Mouse (Mus musculus) thymus, postnatal 0 days (tissue): ENCODE measurements around the gene Lman1l. TPM values are rescaled to one million over a fixed set of nuclear protein-coding genes. Genes with fewer than 3 reads are reported as not detected.

Experiments
- DNase-seq: peaks from one replicate; pipeline ENCODE4 v3.0.0-alpha.2; 2015; ENCODE audit warnings: low spot score
- polyA plus RNA-seq: library from polyadenylated mRNA; unstranded; fragments of >200 nt; fragmentation: Nextera tagmentation; extraction: Ambion mirVana; gene quantifications from 2 replicates; pipeline ENCODE4 v1.2.1, GENCODE M21; 2015

Gene Lman1l
- polyA plus RNA-seq = 0.16 TPM in 1 of 2 replicates, not detected in the other

- no peak for DNase-seq
These were observed at the start of gene Lman1l for GRCm38 (mm10) chr9:57620674-57621073. Lman1l (minus strand) TSS chr9:57620774.

- no peak for DNase-seq
These were observed 49.0 kb upstream of the Lman1l start for GRCm38 (mm10) chr9:57669566-57669965.

- DNase-seq = no peak
These were observed 47.7 kb upstream of the Lman1l start for GRCm38 (mm10) chr9:57668277-57668676.

GRCm38 (mm10) chr9:57667817-57668216 is 47.2 kb upstream of the Lman1l start:
- DNase-seq = no peak

GRCm38 (mm10) chr9:57667136-57667535 is 46.6 kb upstream of the Lman1l start:
- DNase-seq = peak; percentile 60

GRCm38 (mm10) chr9:57666536-57666935 is 46.0 kb upstream of the Lman1l start:
- peak; percentile 49 for DNase-seq

- DNase-seq = no peak
These were observed 44.0 kb upstream of the Lman1l start for GRCm38 (mm10) chr9:57664616-57665015.

GRCm38 (mm10) chr9:57661552-57661951 is 41.0 kb upstream of the Lman1l start:
- no peak for DNase-seq

- no peak for DNase-seq
These were observed 39.9 kb upstream of the Lman1l start for GRCm38 (mm10) chr9:57660501-57660900.

GRCm38 (mm10) chr9:57659774-57660173 is 39.2 kb upstream of the Lman1l start:
- DNase-seq = peak; percentile 83

GRCm38 (mm10) chr9:57658970-57659369 is 38.4 kb upstream of the Lman1l start:
- DNase-seq = no peak

- no peak for DNase-seq
These were observed 37.3 kb upstream of the Lman1l start for GRCm38 (mm10) chr9:57657843-57658242.

- DNase-seq = no peak
These were observed 36.2 kb upstream of the Lman1l start for GRCm38 (mm10) chr9:57656631-57657350.

- peak; percentile 96 for DNase-seq
These were observed 35.2 kb upstream of the Lman1l start for GRCm38 (mm10) chr9:57655749-57656148.

GRCm38 (mm10) chr9:57654966-57655365 is 34.4 kb upstream of the Lman1l start:
- no peak for DNase-seq

- no peak for DNase-seq
These were observed 32.7 kb upstream of the Lman1l start, which contains the start of gene Csk for GRCm38 (mm10) chr9:57653283-57653682. Csk (minus strand) TSS chr9:57653631.

GRCm38 (mm10) chr9:57652855-57653254 is 32.3 kb upstream of the Lman1l start:
- peak; percentile 55 for DNase-seq

GRCm38 (mm10) chr9:57652351-57652750 is 31.8 kb upstream of the Lman1l start:
- DNase-seq = no peak

- DNase-seq = peak; percentile 81
These were observed 30.3 kb upstream of the Lman1l start for GRCm38 (mm10) chr9:57650786-57651311.

- no peak for DNase-seq
These were observed 29.7 kb upstream of the Lman1l start for GRCm38 (mm10) chr9:57650130-57650785.

GRCm38 (mm10) chr9:57647286-57648108 is 26.9 kb upstream of the Lman1l start:
- DNase-seq = peak; percentile 73
